Mouse (Mus musculus) layer of hippocampus, adult 9-11 months (tissue): ENCODE measurements around the gene Pak6.

Experiments used
- DNase-seq: peaks from one replicate; pipeline ENCODE4 v3.0.0; 2022

Pak6 gene

DNA sequence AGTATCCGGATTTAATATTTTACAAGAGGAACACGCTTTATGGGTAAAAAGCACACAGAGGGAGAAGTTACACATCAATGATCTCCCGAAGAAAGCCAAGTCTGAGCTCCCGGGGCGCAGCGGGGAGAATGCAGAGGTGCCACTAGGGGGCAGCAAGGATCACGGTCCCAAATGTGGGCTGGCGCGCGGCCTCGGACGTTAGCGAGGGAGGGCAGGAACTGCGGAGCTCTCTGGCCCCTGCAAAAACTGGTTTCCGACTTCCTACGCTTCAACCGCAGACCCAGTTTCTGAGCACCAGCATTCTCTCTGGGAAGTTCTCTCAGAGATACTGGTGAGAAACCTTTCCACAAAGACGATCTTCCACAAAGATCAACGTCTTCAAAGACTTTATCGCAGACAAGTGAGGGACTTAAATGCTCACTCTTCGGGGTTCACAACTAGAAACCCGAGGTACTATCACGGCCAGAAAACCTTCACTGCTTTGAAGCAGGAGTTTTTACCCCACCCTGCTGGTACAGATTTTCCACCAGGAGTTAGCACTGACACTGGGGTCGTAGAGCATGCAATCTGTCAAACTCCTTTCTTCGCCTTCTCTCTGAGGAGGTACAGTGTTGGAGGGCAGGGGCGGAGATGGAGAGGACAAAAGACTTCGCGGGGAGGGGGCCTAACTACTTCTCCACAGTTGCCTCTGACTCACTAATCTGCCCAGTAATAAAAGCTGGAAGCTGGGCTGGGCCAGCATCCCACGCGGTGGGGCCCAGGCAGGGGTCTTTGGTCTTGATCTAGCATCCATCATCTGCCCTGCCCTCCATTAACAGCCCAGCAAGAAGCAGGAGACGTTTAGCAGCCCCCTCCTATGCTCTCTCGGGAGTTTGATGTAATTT lies 37.3 kb downstream of the Pak6 start:
- no peak for DNase-seq

DNA sequence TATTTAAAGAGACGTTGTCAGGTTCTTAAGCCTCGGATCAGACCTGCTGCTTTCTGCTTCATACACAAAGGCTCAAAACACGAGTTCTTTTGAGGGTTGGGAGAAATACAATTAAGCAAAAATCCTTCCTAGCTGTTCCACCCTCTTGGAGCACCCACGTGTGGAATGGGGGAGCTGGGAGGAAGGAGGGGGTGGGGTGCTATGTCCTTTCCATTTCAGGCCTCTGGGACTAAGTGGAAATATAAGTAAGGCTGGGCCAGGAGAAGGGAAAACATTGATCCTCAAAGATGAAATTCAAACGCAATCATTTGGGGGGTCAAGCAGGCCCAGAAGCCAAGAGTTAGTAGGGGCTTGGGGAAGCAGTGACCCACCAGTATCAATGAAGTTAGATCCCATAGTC lies 38.1 kb downstream of the Pak6 start:
- DNase-seq = no peak

DNA sequence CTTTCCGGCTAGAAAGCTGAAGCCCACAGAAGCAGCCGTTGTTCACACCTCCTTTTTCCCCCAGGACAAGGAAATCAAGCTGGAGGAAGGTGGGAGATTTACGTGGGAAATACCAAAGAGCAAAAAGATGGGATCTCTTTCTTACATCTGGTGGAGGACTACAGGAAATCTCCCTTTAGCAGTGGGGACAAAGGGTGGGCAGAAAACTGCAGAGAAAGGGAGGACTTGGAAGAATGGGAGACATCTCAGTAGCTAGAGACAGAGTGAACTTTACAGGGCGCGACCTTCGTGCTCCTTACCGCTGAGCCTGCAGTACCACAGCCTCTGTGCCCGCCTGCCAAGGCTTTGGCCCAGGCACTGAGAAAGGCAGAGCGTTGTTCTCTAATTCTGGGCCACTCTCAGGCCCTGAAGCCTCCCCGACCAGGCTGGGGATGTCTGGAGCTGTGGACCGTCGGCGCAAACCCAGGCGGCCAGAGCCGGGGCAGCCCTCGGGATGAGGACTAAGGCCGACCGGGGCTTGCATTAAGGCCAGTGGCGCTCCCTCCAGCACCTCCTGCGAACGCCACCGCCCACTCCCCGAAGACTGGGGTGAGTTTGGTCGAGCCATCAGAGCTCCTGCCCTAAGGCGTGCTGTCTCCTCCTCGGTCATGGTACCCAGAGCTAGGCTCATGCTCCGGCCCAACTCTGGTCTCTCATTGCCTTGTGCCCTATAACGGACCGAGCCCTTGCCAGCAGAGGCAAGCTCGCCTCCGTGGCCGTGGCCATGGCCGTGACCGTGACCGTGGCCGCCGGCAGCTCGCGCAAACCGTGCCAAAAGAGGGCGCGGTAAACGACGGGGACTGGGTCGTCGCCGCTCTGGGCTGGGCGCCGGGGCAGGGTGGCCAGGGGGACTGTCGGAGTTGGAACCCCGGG lies 39.1 kb downstream of the Pak6 start:
- DNase-seq = no peak

- no peak for DNase-seq
These were observed 40.0 kb downstream of the Pak6 start for GRCm38 (mm10) chr2:118702883-118703761.

GRCm38 (mm10) chr2:118703913-118704730 lies 41.0 kb downstream of the Pak6 start, which contains the start of gene Ankrd63:
TSS of gene Ankrd63 (minus strand) at chr2:118703963.
- no peak for DNase-seq

DNA sequence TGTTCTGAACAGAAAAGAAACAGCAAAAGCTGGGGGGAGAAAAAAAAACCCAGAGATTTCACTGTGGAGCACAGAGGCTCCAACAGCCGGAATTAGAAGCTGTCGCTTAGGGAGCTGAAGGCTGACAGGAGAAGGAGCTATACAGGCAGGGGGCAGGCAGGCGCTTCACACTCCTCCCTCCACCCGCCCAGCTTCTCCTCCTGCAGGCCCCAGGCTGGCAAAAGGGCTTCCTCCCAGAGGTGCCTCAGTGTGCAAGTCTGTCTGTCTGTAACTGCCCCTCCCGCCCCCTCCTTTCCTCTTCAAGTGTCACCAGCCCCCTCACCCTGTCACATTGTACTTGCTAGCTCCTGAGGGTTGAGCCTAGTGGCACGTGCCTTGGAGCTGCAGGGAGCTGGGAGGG lies 43.3 kb downstream of the Pak6 start:
- no peak for DNase-seq

DNA sequence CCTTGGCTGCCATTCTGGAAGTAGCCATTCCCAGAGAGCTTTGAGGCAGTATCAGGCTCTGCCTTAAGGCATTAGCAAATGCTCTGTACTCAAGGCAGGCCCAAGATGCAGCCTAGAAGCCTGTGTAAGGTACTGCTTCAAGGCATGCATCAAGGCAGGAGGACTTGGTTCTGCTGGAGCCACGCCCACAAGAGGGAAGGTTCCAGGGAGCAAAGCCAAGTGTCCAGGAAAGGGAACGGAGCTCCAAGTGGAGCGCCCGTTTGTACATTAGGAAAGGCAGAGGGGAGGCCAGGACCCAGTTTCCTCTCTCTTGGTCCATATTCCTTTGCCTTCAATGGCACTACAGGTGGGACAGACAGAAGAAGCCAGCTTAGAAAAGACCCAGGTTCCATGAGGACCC lies 45.4 kb downstream of the Pak6 start:
- DNase-seq = no peak

DNA sequence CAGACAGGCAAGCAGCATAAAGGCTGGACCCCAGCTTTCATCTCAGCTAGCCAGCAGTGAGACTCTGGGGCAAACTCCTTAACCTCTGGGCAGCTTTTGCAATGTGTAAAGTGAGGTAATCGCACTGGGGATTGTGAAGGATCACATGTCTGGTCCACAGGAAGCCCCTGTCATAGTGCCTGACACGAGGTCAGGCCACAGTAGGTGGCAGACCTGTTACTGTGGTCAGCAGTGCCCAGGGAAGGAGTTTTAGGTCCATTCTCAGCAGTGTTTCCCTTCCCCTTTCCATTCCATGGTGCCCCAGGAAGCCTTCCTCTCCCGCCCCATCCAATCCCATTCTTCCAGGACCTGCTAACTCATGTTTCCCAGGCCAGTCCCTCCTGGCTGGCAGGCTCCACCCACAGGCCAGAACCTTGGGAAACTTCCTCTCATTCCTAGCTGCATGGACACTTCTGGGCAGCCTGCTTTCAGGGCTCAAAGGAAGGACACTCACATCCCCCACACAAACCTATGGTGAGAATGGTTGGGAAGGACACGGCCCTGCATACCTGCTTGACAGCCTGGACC lies 46.6 kb downstream of the Pak6 start:
- DNase-seq = no peak

DNA sequence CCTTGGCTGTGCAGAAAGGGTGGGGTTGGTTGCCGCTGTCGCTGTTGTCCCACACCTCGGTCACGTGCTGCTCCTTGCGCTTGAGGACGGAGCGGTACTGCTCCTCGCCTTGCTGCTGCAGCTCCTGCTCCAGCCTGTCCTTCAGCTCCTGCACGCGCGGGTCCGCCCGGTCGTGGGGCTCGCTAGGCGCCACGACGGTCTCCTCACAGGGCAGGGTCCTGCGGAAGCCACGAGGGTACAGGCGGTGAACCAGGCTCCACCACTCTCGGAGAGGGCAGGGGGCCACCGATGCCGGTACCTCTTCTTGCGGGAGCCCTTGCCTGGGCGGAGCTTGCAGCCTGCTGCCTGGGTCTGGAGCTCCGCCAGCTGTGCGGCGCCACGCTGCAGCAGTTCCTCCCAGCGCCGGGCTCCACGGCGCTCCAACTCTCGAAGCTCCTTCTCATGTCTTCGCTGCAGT lies 48.0 kb downstream of the Pak6 start:
- no peak for DNase-seq

- no peak for DNase-seq
These were observed 50.5 kb downstream of the Pak6 start for GRCm38 (mm10) chr2:118713631-118714030.

- DNase-seq = peak; percentile 79
These were observed 51.1 kb downstream of the Pak6 start for GRCm38 (mm10) chr2:118714230-118714629.

DNA sequence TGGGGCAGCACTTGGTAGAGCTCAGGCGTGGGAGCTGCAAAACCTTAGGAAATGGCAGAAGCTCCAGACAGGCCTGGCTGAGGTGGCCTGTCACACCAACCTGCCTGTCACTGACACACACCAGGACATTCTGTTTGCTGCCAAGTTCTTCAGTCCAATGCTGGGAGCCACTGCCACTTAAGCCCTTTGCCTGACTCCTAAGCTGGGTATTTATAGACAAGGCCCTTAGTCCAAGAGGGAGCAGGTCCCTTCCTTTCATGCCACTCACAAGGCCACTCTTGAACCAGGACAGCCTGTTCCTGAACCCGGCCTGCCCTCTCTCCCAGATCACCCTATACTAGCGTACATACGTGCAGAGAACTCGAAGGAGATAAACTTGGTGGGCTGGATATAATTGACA lies 53.6 kb downstream of the Pak6 start:
- no peak for DNase-seq

- no peak for DNase-seq
These were observed 60.8 kb downstream of the Pak6 start for GRCm38 (mm10) chr2:118723693-118724486.

DNA sequence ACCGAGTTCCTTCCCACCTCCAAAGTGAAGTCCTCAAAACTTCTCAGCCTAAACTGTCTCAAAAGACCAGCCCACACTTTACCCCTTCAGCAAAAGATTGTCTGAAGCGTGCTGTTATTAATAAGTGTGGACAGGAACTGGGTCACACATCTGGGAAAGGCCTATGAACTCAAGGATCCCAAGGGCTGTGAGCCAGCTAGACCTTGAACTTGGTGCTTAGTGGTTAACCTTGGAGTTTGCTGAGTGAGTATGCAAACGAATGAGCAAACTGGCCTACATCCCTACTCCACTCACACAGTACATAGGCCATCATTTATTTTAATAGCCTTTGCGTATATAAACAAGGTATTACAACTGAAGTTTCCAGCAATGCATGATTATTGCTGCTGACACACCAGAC lies 62.4 kb downstream of the Pak6 start:
- no peak for DNase-seq

DNA sequence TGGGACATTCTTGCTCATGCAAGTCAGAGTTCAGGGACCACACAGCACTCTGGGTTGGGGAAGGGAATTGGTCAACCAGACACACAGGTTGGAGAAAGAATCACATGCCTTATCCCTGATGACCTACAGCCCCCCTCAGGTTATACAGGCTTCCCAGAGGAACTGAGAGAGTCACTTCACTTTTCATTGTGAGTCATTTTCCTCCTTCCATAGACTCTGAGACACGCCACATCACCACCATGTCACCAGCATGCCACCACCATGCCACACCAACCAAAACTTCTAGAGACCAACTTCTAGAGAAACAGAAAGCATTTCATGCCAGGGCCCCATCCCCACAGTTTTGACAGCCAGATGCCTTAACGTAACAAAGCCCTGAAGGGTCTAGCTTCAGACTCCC lies 63.8 kb downstream of the Pak6 start:
- no peak for DNase-seq

DNA sequence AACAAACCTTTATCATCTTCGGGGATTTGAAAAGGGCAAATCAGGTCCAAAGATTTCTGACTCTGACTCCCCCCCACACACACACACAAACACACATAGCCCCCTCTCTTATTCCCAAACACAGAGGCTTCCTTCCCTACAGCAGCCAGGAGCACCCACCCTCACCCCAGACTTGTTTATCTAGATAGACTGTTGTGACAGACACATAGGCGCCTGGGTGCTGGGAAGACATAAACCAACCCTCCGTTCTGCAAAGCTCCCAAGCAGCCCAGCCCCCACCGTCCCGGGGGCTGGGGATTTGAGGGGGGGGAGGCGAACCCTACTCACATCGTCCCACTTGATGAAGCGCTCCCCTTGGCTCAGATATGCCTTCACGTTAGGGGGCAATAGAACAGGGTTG lies 64.8 kb downstream of the Pak6 start:
- no peak for DNase-seq

- no peak for DNase-seq
These were observed 65.2 kb downstream of the Pak6 start, which contains the start of gene Plcb2 for GRCm38 (mm10) chr2:118728337-118728736. TSS of gene Plcb2 (minus strand) at chr2:118728438.

- no peak for DNase-seq
These were observed 66.1 kb downstream of the Pak6 start for GRCm38 (mm10) chr2:118729194-118729593.

- no peak for DNase-seq
These were observed 66.9 kb downstream of the Pak6 start for GRCm38 (mm10) chr2:118729816-118730621.

GRCm38 (mm10) chr2:118730622-118730915 lies 67.5 kb downstream of the Pak6 start:
- DNase-seq = peak; percentile 56
